Mouse (Mus musculus): ENCODE data around the gene Abl2.

DNA sequence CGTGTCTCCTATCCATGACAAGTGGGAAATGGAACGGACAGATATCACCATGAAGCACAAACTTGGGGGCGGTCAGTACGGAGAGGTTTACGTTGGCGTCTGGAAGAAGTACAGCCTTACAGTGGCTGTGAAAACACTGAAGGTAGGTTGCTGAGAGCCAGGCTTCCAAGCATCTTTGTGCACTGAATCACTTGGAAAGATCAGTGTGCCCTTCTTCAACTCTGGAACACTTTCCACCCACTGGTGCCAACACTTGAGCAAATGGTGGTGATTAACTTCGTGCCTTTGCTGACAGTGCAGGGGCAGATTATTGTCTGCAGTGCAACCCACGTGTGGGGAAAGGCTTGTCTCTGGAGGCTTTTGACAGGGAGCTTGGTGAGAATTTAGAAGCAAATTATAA lies 71.4 kb downstream of the Abl2 start:
- no peak for TF ChIP-seq POLR2A (IDR thresholded peaks at IDR 0.05; ENCODE audit: borderline replicate concordance, control insufficient read depth, low read depth, low read length)
- TF ChIP-seq CTCF (IDR thresholded peaks at IDR 0.05; ENCODE audit: control insufficient read depth, insufficient read depth, low read length), result no peak

All from bone marrow, adult 2 months (tissue).